Mouse (Mus musculus) heart, embryonic 16.5 days (tissue): Measurements from ENCODE around the gene Sh3bp1. TPM values are rescaled to one million over a fixed set of nuclear protein-coding genes. Genes with fewer than 3 reads are reported as not detected.
A peak's percentile ranks its signal among the peaks of the same experiment; 100 is the strongest.

Experiments
- ATAC-seq: fragments of 200-750 bp; cut with Nextera tagmentation; replicated peaks from 2 replicates; pipeline ENCODE4 v1.8.0; 2017; ENCODE audit warnings: moderate number of reproducible peaks; ENCODE audit not compliant: insufficient read depth, low FRiP score; ENCODE audit errors: extremely low read depth
- H3K27ac ChIP-seq: fragments of 300-500 bp; sonication (generic); 2 replicates; pipeline ENCODE4 v1.5.1; 2014; ENCODE audit warnings: mild to moderate bottlenecking, low read length, control low read depth, moderate library complexity
- H3K27me3 ChIP-seq: fragments of 300-500 bp; sonication (generic); 2 replicates; pipeline ENCODE4 v1.6.1; 2014; ENCODE audit warnings: low read length, mixed read lengths; ENCODE audit not compliant: control insufficient read depth, insufficient read depth
- H3K36me3 ChIP-seq: fragments of 300-500 bp; sonication (generic); 2 replicates; pipeline ENCODE4 v1.6.1; 2014; ENCODE audit not compliant: control insufficient read depth, insufficient read depth
- H3K4me1 ChIP-seq: fragments of 300-500 bp; sonication (generic); 2 replicates; pipeline ENCODE4 v1.6.1; 2014; ENCODE audit warnings: low read length, mixed read lengths; ENCODE audit not compliant: control insufficient read depth, insufficient read depth
- H3K4me2 ChIP-seq: fragments of 300-500 bp; sonication (generic); 2 replicates; pipeline ENCODE4 v1.6.1; 2014; ENCODE audit warnings: low read depth, mild to moderate bottlenecking, control low read depth, low read length
- H3K4me3 ChIP-seq: fragments of 300-500 bp; sonication (generic); 2 replicates; pipeline ENCODE4 v1.5.1; 2014; ENCODE audit warnings: mild to moderate bottlenecking, control low read depth, low read length
- H3K9ac ChIP-seq: fragments of 300-500 bp; sonication (generic); 2 replicates; pipeline ENCODE4 v1.6.1; 2014; ENCODE audit warnings: low read length, control low read depth
- H3K9me3 ChIP-seq: fragments of 300-500 bp; sonication (generic); replicated peaks from 2 replicates; pipeline ENCODE4 v1.6.1; 2016; ENCODE audit warnings: low read length; ENCODE audit not compliant: control insufficient read depth
- WGBS: fragments of 180-500 bp; shearing (Covaris S2); extraction: QIAGEN DNeasy Blood & Tissue Kit; methylation state at CpG from one replicate; pipeline ENCODE4 v1.1.7; 2014; 5-methylcytosine and 5-hydroxymethylcytosine counted together
- polyA plus RNA-seq: library from polyadenylated mRNA; unstranded; fragments of >200 nt; fragmentation: Nextera tagmentation; extraction: Ambion mirVana; gene quantifications from 2 replicates; pipeline ENCODE4 v1.2.1, GENCODE M21; 2015

Sh3bp1 gene
- polyA plus RNA-seq, 1 experiment from 2014 or later: 19.8 TPM

- Histone ChIP-seq H3K27ac (no peak overlapping the region), H3K4me2 (peak overlapping the region; percentile 95), H3K4me3 (0 out of 2 replicates have a peak overlapping the region, but pooled peaks have one; percentile 0), H3K9me3 (no peaks in the 10 kb centered on the region), H3K36me3 (peaks cover 4% of the 10 kb centered on the region; the same call in 1 of the 2 replicates), H3K4me1 (peaks cover 17% of the 10 kb centered on the region), H3K27me3 (no peaks in the 10 kb centered on the region), H3K9ac (no peak overlapping the region)
- WGBS: 73% methylated on average over 12 of the region's 12 CpGs
- no peak for ATAC-seq
These were observed 16.7 kb downstream of the Sh3bp1 start for GRCm38 (mm10) chr15:78916052-78916826.

DNA sequence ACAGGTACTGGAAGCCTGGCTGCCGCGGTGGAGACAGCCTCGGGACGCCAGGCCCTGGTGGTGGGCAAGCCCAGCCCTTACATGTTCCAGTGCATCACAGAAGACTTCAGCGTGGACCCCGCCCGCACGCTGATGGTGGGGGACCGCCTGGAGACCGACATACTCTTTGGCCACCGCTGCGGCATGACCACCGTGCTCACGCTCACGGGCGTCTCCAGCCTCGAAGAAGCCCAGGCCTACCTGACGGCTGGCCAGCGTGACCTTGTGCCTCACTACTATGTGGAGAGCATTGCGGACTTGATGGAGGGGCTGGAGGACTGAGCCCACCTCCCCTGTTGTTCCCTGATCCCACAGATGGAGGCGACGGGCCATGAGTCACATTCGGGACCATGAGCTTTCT is 18.6 kb downstream of the Sh3bp1 start:
- no peak overlapping the region for H3K27ac ChIP-seq
- no peak overlapping the region for H3K4me3 ChIP-seq
- H3K4me2 ChIP-seq: no peak overlapping the region
- H3K9me3 ChIP-seq: no peaks in the 10 kb centered on the region
- H3K27me3 ChIP-seq: no peaks in the 10 kb centered on the region
- WGBS: 90% methylated on average over 23 of the region's 23 CpGs
- peaks cover 3% of the 10 kb centered on the region; the same call in 1 of the 2 replicates for H3K36me3 ChIP-seq
- no peak for ATAC-seq
- H3K4me1 ChIP-seq: peaks cover 17% of the 10 kb centered on the region
- no peak overlapping the region for H3K9ac ChIP-seq

GRCm38 (mm10) chr15:78919914-78920313 is 20.3 kb downstream of the Sh3bp1 start:
- ATAC-seq: no peak
- peaks cover 3% of the 10 kb centered on the region; the same call in 1 of the 2 replicates for H3K36me3 ChIP-seq
- H3K4me1 ChIP-seq: peaks cover 12% of the 10 kb centered on the region
- H3K9ac ChIP-seq: no peak overlapping the region
- H3K4me2 ChIP-seq: no peak overlapping the region
- H3K27me3 ChIP-seq: no peaks in the 10 kb centered on the region
- H3K4me3 ChIP-seq: no peak overlapping the region
- no peaks in the 10 kb centered on the region for H3K9me3 ChIP-seq
- WGBS: 60% methylated on average over 12 of the region's 12 CpGs
- H3K27ac ChIP-seq: no peak overlapping the region

DNA sequence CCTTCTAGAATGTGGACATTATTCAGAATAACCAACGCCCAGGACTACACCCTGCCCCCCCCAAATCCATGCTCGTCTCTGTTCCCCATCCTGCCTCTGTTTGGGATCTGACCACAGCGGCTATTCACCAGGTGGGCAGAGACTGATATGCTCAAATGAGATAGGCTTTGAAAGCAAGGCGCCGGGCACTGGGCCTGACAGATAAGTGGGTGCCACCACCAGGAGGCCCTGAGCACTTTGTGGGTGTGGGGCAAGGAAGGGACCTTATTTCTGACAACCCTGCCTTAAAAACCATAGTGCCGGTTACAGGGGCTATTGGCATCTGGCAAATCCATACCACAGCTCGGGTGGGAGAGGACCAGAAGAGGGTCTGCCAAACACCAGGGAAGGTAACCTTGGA is 23.1 kb downstream of the Sh3bp1 start:
- Histone ChIP-seq H3K36me3 (peaks cover 3% of the 10 kb centered on the region; the same call in 1 of the 2 replicates), H3K4me3 (no peak overlapping the region), H3K9me3 (no peaks in the 10 kb centered on the region), H3K27me3 (no peaks in the 10 kb centered on the region), H3K9ac (no peak overlapping the region), H3K4me1 (peaks cover 26% of the 10 kb centered on the region), H3K4me2 (no peak overlapping the region), H3K27ac (no peak overlapping the region)
- ATAC-seq: no peak
- WGBS: 75% methylated on average over 7 of the region's 7 CpGs

GRCm38 (mm10) chr15:78923585-78923984 is 24.0 kb downstream of the Sh3bp1 start:
- no peak overlapping the region for H3K4me3 ChIP-seq
- H3K9me3 ChIP-seq: no peaks in the 10 kb centered on the region
- H3K9ac ChIP-seq: no peak overlapping the region
- peaks cover 29% of the 10 kb centered on the region for H3K4me1 ChIP-seq
- no peaks in the 10 kb centered on the region for H3K27me3 ChIP-seq
- H3K27ac ChIP-seq: 0 out of 2 replicates have a peak overlapping the region, but pooled peaks have one; percentile 6
- 65% methylated on average over 6 of the region's 6 CpGs for WGBS
- no peak overlapping the region for H3K4me2 ChIP-seq
- ATAC-seq: no peak
- H3K36me3 ChIP-seq: peaks cover 3% of the 10 kb centered on the region; the same call in 1 of the 2 replicates

GRCm38 (mm10) chr15:78925129-78925528 is 25.6 kb downstream of the Sh3bp1 start:
- no peak overlapping the region for H3K4me3 ChIP-seq
- H3K4me1 ChIP-seq: peaks cover 30% of the 10 kb centered on the region
- H3K9ac ChIP-seq: peak overlapping the region; percentile 61; the same call in 1 of the 2 replicates
- WGBS: 26% methylated on average over 8 of the region's 8 CpGs
- no peaks in the 10 kb centered on the region for H3K9me3 ChIP-seq
- H3K36me3 ChIP-seq: peaks cover 6% of the 10 kb centered on the region; the same call in 1 of the 2 replicates
- no peak overlapping the region for H3K4me2 ChIP-seq
- no peak for ATAC-seq
- no peaks in the 10 kb centered on the region for H3K27me3 ChIP-seq
- peak overlapping the region; percentile 99 for H3K27ac ChIP-seq

GRCm38 (mm10) chr15:78926021-78926919 is 26.7 kb downstream of the Sh3bp1 start, which contains the start of gene Lgals1:
Lgals1 (plus strand) TSS chr15:78926725.
- Histone ChIP-seq H3K27me3 (no peaks in the 10 kb centered on the region), H3K4me3 (peak within 1 kb of the TSS; percentile 46), H3K27ac (peak within 1 kb of the TSS; percentile 99), H3K9me3 (no peaks in the 10 kb centered on the region), H3K9ac (peak within 1 kb of the TSS; percentile 61), H3K4me1 (peaks cover 30% of the 10 kb centered on the region), H3K36me3 (peaks cover 8% of the 10 kb centered on the region; the same call in 1 of the 2 replicates), H3K4me2 (peak within 1 kb of the TSS; percentile 96)
- 6% methylated on average over 20 of the region's 20 CpGs for WGBS
- peak; percentile 83 for ATAC-seq

DNA sequence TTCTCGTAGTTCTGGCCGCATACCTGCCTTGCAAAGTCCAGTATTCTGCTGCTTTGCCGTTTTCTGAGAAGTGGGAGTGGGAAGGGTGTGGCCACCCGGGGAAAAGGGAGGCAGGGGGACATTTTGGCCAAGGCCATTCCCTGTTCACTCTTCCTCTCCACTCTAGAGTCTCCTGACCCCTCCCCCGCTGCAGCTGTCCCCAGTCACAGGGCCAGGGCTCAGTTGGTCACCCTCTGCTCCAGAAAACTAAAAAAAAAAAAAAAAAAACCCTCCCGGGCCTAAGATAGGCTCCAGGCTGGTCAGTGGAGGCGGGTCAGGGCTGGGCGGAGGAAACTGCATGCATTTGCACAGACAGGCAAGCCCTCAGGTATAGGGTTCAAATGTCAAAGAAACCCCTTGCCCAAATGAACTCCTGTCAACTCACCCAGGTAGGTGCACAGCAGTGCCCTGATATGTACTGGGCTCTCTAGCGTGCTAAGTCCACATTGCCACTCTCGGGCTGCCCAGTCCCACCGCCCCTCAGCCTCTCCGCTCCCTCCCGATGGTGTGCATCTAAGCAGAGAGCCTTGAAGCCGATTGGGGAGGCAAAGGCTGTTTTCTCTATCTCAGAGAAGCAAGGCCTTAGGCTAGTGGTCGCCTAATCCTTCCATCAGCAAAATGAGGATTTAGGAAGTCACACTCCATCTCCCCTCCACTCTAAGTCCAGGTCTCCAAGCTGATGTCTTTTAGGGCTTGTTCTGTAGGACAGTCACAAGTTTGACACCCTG is 27.6 kb downstream of the Sh3bp1 start:
- H3K36me3 ChIP-seq: peaks cover 8% of the 10 kb centered on the region; the same call in 1 of the 2 replicates
- H3K9me3 ChIP-seq: no peaks in the 10 kb centered on the region
- ATAC-seq: no peak
- no peaks in the 10 kb centered on the region for H3K27me3 ChIP-seq
- WGBS: 22% methylated on average over 15 of the region's 15 CpGs
- peak overlapping the region; percentile 61 for H3K9ac ChIP-seq
- H3K4me2 ChIP-seq: peak overlapping the region; percentile 96
- H3K4me3 ChIP-seq: peak overlapping the region; percentile 46
- peaks cover 34% of the 10 kb centered on the region for H3K4me1 ChIP-seq
- H3K27ac ChIP-seq: peak overlapping the region; percentile 99
